Comparison of ENCODE assay signal across 14 mouse cellular contexts in the genomic region with DNA sequence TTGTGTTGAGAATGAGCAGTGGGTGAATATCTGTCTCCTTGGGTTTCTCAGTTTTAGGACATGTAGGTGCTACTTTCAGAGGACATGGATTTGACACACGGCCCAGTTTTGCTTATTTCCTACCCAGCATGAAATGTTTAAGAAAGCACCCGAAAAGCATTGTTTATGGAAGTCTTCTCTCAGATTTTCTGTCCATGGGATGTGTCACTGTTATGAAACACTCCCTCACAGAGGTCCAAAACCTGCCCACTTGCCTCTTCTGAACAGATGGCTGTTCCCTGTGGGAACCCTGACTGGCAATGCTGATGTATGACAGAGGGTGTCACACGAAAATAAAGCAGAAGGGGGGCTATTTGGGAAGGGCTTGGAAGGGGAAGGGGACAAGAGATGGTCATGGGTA.
A peak's percentile ranks its signal among the peaks of the same experiment; 100 is the strongest.
DNase-seq lines count a peak whose midpoint lies in the region; ATAC-seq and TF ChIP-seq lines count a peak whose summit lies in the region.
"Had no signal": no experiment of that assay in that cellular context is flagged by ENCODE, and none has a peak within 500 bp of the region (broad histone marks: within the 10 kb centered on the region; RNA-seq: fewer than 3 reads in every experiment).

No protein-coding gene starts in this region.

- peak; percentile 72 for ATAC-seq in frontal cortex, adult (ENCODE audit: low TSS enrichment)
- ATAC-seq: forebrain, embryonic 13.5 days; liver, postnatal 0 days had no signal

- TF ChIP-seq POLR2A in brain, embryonic 14.5 days (IDR thresholded peaks at IDR 0.05; ENCODE audit: borderline replicate concordance, extremely low read depth, insufficient read depth, insufficient read length, poor library complexity, severe bottlenecking) = no peak

- DNase-seq in frontal cortex, postnatal 10 days (ENCODE audit: low spot score in 2 of 2) = no peak
- DNase-seq in brain, embryonic 14.5 days (ENCODE audit: low read depth) = peak; percentile 60
- DNase-seq in cerebellum, postnatal 10 days = peak; percentile 83 to 89
- peak; percentile 46 to 74 for DNase-seq in left cerebral cortex, adult 18-20 months (ENCODE audit: low spot score in 2 of 2)
- DNase-seq in spleen, postnatal 10 days (ENCODE audit: low spot score in 2 of 2) = no peak
- no peak for DNase-seq in spleen, postnatal 36 days (ENCODE audit: low spot score in 2 of 2)
- DNase-seq in thymus, postnatal 36 days = no peak
- DNase-seq: adrenal gland, postnatal 14 days; kidney, adult 11 months; kidney, postnatal 36 days; liver, postnatal 0 days; lung, postnatal 36 days had no signal

- no peak for TF ChIP-seq CTCF in brain, embryonic 14.5 days (IDR thresholded peaks at IDR 0.05; ENCODE audit: borderline replicate concordance, extremely low read depth, insufficient read depth, insufficient read length)

Comparison
In these comparisons a context has a peak if more than half of its experiments do, and no peak if none do; other contexts are left out.
1. DNase-seq: peak in brain, embryonic 14.5 days (single experiment), cerebellum, postnatal 10 days (2 of 2) and left cerebral cortex, adult 18-20 months (2 of 2); none in frontal cortex, postnatal 10 days (0 of 2), spleen, postnatal 10 days (0 of 2), spleen, postnatal 36 days (0 of 2) and thymus, postnatal 36 days (0 of 2).